Mouse (Mus musculus): ENCODE data around the gene Synpo2.

GRCm38 (mm10) chr3:123237446-123237845 is 1.5 kb upstream of the Synpo2 start:
- TF ChIP-seq CTCF (IDR thresholded peaks at IDR 0.05; ENCODE audit: low read depth): no peak
- no peak for TF ChIP-seq EP300 (IDR thresholded peaks at IDR 0.05; ENCODE audit: low read depth)

Measured in liver, embryonic 14.5 days (tissue).